Mouse (Mus musculus): ENCODE measurements around the gene Ccdc137. TPM values are rescaled to one million over a fixed set of nuclear protein-coding genes. Genes with fewer than 3 reads are reported as not detected.
"Not testable (repeated sequence)": the region's sequence is repeated elsewhere in the genome, so short reads cannot be mapped to it uniquely, and the experiment has no call there.

The Ccdc137 gene
- 18.6 and 18.8 TPM in 2 replicates for polyA plus RNA-seq (2014; fragmentation: Nextera tagmentation; extraction: Ambion mirVana)

- ATAC-seq (peak; percentile 93), DNase-seq (ENCODE audit: low spot score) (peak; percentile 91)
- Histone ChIP-seq H3K9ac (ENCODE audit: low read length) (peak within 1 kb of the TSS; percentile 97), H3K4me3 (ENCODE audit: low read depth, low read length) (peak within 1 kb of the TSS; percentile 82), H3K27ac (ENCODE audit: low read depth, low read length) (peak within 1 kb of the TSS; percentile 63; the same call in 1 of the 2 replicates), H3K36me3 (ENCODE audit: control insufficient read depth, insufficient read depth, low read length) (peaks cover 37% of the 10 kb centered on the region), H3K4me1 (ENCODE audit: control insufficient read depth, insufficient read depth, low read length) (peaks cover 3% of the 10 kb centered on the region; the same call in 1 of the 2 replicates), H3K9me3 (replicated peaks; ENCODE audit: control insufficient read depth, low read length) (no peaks in the 10 kb centered on the region), H3K27me3 (replicated peaks; ENCODE audit: control insufficient read depth, insufficient read depth, low read length) (no peaks in the 10 kb centered on the region), H3K4me2 (ENCODE audit: low read length) (peak within 1 kb of the TSS; percentile 78)
- WGBS, result 5% methylated on average over 58 of the region's 62 CpGs
These were observed at the start of gene Ccdc137, which contains the start of gene Oxld1 for GRCm38 (mm10) chr11:120457772-120458751. Gene Ccdc137 (plus strand): TSS chr11:120458115. Gene Oxld1 (minus strand): TSS chr11:120458068.

- H3K36me3 ChIP-seq (ENCODE audit: control insufficient read depth, insufficient read depth, low read length), result peaks cover 87% of the 10 kb centered on the region
- not testable (repeated sequence) for H3K4me3 ChIP-seq (ENCODE audit: low read depth, low read length); H3K9ac ChIP-seq (ENCODE audit: low read length); H3K27me3 ChIP-seq (replicated peaks; ENCODE audit: control insufficient read depth, insufficient read depth, low read length); ATAC-seq; H3K27ac ChIP-seq (ENCODE audit: low read depth, low read length); H3K9me3 ChIP-seq (replicated peaks; ENCODE audit: control insufficient read depth, low read length); H3K4me2 ChIP-seq (ENCODE audit: low read length); DNase-seq (ENCODE audit: low spot score); H3K4me1 ChIP-seq (ENCODE audit: control insufficient read depth, insufficient read depth, low read length)
- WGBS, result 98% methylated on average over 7 of the region's 10 CpGs
These were observed 44.3 kb upstream of the Ccdc137 start for GRCm38 (mm10) chr11:120413621-120414020.

- H3K27ac ChIP-seq (ENCODE audit: low read depth, low read length), result no peak overlapping the region
- H3K27me3 ChIP-seq (replicated peaks; ENCODE audit: control insufficient read depth, insufficient read depth, low read length), result no peaks in the 10 kb centered on the region
- H3K9ac ChIP-seq (ENCODE audit: low read length), result no peak overlapping the region
- H3K9me3 ChIP-seq (replicated peaks; ENCODE audit: control insufficient read depth, low read length), result no peaks in the 10 kb centered on the region
- H3K36me3 ChIP-seq (ENCODE audit: control insufficient read depth, insufficient read depth, low read length), result peaks cover 82% of the 10 kb centered on the region
- DNase-seq (ENCODE audit: low spot score), result no peak
- H3K4me3 ChIP-seq (ENCODE audit: low read depth, low read length), result no peak overlapping the region
- H3K4me2 ChIP-seq (ENCODE audit: low read length), result no peak overlapping the region
- WGBS, result 93% methylated on average over 7 of the region's 7 CpGs
- no peaks in the 10 kb centered on the region for H3K4me1 ChIP-seq (ENCODE audit: control insufficient read depth, insufficient read depth, low read length)
- no peak for ATAC-seq
These were observed 40.1 kb upstream of the Ccdc137 start for GRCm38 (mm10) chr11:120417852-120418251.

- ATAC-seq, result no peak
- Histone ChIP-seq H3K9ac (ENCODE audit: low read length) (no peak overlapping the region), H3K4me2 (ENCODE audit: low read length) (no peak overlapping the region), H3K4me1 (ENCODE audit: control insufficient read depth, insufficient read depth, low read length) (no peaks in the 10 kb centered on the region), H3K27ac (ENCODE audit: low read depth, low read length) (no peak overlapping the region), H3K9me3 (replicated peaks; ENCODE audit: control insufficient read depth, low read length) (no peaks in the 10 kb centered on the region), H3K4me3 (ENCODE audit: low read depth, low read length) (no peak overlapping the region), H3K27me3 (replicated peaks; ENCODE audit: control insufficient read depth, insufficient read depth, low read length) (no peaks in the 10 kb centered on the region), H3K36me3 (ENCODE audit: control insufficient read depth, insufficient read depth, low read length) (peaks cover 79% of the 10 kb centered on the region)
- WGBS, result 94% methylated on average over 1 of the region's 1 CpGs
- no peak for DNase-seq (ENCODE audit: low spot score)
These were observed 39.3 kb upstream of the Ccdc137 start for GRCm38 (mm10) chr11:120418592-120418991.

GRCm38 (mm10) chr11:120422651-120423568 is 35.0 kb upstream of the Ccdc137 start:
- no peak overlapping the region for H3K9ac ChIP-seq (ENCODE audit: low read length)
- no peak for ATAC-seq
- 92% methylated on average over 13 of the region's 13 CpGs for WGBS
- H3K4me2 ChIP-seq (ENCODE audit: low read length), result no peak overlapping the region
- H3K27me3 ChIP-seq (replicated peaks; ENCODE audit: control insufficient read depth, insufficient read depth, low read length), result no peaks in the 10 kb centered on the region
- no peak for DNase-seq (ENCODE audit: low spot score)
- no peaks in the 10 kb centered on the region for H3K4me1 ChIP-seq (ENCODE audit: control insufficient read depth, insufficient read depth, low read length)
- H3K4me3 ChIP-seq (ENCODE audit: low read depth, low read length), result no peak overlapping the region
- no peaks in the 10 kb centered on the region for H3K9me3 ChIP-seq (replicated peaks; ENCODE audit: control insufficient read depth, low read length)
- H3K36me3 ChIP-seq (ENCODE audit: control insufficient read depth, insufficient read depth, low read length), result peaks cover 82% of the 10 kb centered on the region
- H3K27ac ChIP-seq (ENCODE audit: low read depth, low read length), result no peak overlapping the region

- no peaks in the 10 kb centered on the region for H3K4me1 ChIP-seq (ENCODE audit: control insufficient read depth, insufficient read depth, low read length)
- peaks cover 82% of the 10 kb centered on the region for H3K36me3 ChIP-seq (ENCODE audit: control insufficient read depth, insufficient read depth, low read length)
- DNase-seq (ENCODE audit: low spot score) (peak; percentile 83), ATAC-seq (no peak)
- no peak overlapping the region for H3K4me2 ChIP-seq (ENCODE audit: low read length)
- no peak overlapping the region for H3K27ac ChIP-seq (ENCODE audit: low read depth, low read length)
- no peak overlapping the region for H3K4me3 ChIP-seq (ENCODE audit: low read depth, low read length)
- no peaks in the 10 kb centered on the region for H3K27me3 ChIP-seq (replicated peaks; ENCODE audit: control insufficient read depth, insufficient read depth, low read length)
- no peaks in the 10 kb centered on the region for H3K9me3 ChIP-seq (replicated peaks; ENCODE audit: control insufficient read depth, low read length)
- 76% methylated on average over 9 of the region's 9 CpGs for WGBS
- no peak overlapping the region for H3K9ac ChIP-seq (ENCODE audit: low read length)
These were observed 34.2 kb upstream of the Ccdc137 start for GRCm38 (mm10) chr11:120423569-120424295.

- Histone ChIP-seq H3K9me3 (replicated peaks; ENCODE audit: control insufficient read depth, low read length) (no peaks in the 10 kb centered on the region), H3K27ac (ENCODE audit: low read depth, low read length) (no peak overlapping the region), H3K9ac (ENCODE audit: low read length) (no peak overlapping the region), H3K4me2 (ENCODE audit: low read length) (no peak overlapping the region), H3K36me3 (ENCODE audit: control insufficient read depth, insufficient read depth, low read length) (peaks cover 77% of the 10 kb centered on the region), H3K4me3 (ENCODE audit: low read depth, low read length) (no peak overlapping the region), H3K27me3 (replicated peaks; ENCODE audit: control insufficient read depth, insufficient read depth, low read length) (no peaks in the 10 kb centered on the region), H3K4me1 (ENCODE audit: control insufficient read depth, insufficient read depth, low read length) (no peaks in the 10 kb centered on the region)
- ATAC-seq (no peak), DNase-seq (ENCODE audit: low spot score) (no peak)
- WGBS, result 88% methylated on average over 3 of the region's 3 CpGs
These were observed 31.2 kb upstream of the Ccdc137 start for GRCm38 (mm10) chr11:120426727-120427126.
